Mouse (Mus musculus): ENCODE results near the gene Sncg.

Gene Sncg

GRCm38 (mm10) chr14:34332476-34332875 is 42.1 kb downstream of the Sncg start:
- no peak for DNase-seq

GRCm38 (mm10) chr14:34331886-34332285 is 42.7 kb downstream of the Sncg start:
- no peak for DNase-seq

GRCm38 (mm10) chr14:34330657-34331158 is 43.9 kb downstream of the Sncg start:
- DNase-seq, result no peak

GRCm38 (mm10) chr14:34327618-34328017 is 47.0 kb downstream of the Sncg start:
- DNase-seq, result no peak

- DNase-seq, result no peak
These were observed 48.0 kb downstream of the Sncg start for GRCm38 (mm10) chr14:34326606-34327005.

GRCm38 (mm10) chr14:34323576-34324085 is 51.0 kb downstream of the Sncg start:
- DNase-seq, result no peak
